Mouse (Mus musculus) bone marrow macrophage, adult 2 months (primary cell): Measurements from ENCODE around the gene Memo1.

Source experiments
- CTCF ChIP-seq: IDR thresholded peaks from 2 replicates; pipeline ENCODE4 v1.5.1; 2012; ENCODE audit warnings: low read depth, mild to moderate bottlenecking, low read length, moderate library complexity
- POLR2A ChIP-seq: IDR thresholded peaks from 2 replicates; pipeline ENCODE4 v1.6.1; 2012; ENCODE audit warnings: mild to moderate bottlenecking, low read depth, low read length, borderline replicate concordance

GRCm38 (mm10) chr17:74286140-74286730 lies 9.1 kb downstream of the Memo1 start:
- TF ChIP-seq CTCF (no peak), POLR2A (no peak)
